Mouse (Mus musculus) bone marrow, adult 2 months (tissue): ENCODE data around the gene Tns3.

Experiments
- CTCF ChIP-seq: fragments of 200-500 bp; IDR thresholded peaks from 2 replicates; pipeline ENCODE4 v1.5.1; 2011; ENCODE audit warnings: low read length, control low read depth; ENCODE audit not compliant: control insufficient read depth, insufficient read depth
- POLR2A ChIP-seq: fragments of 200-500 bp; IDR thresholded peaks from 2 replicates; pipeline ENCODE4 v1.6.1; 2011; ENCODE audit warnings: low read depth, mild to moderate bottlenecking, control low read depth, low read length, borderline replicate concordance; ENCODE audit not compliant: control insufficient read depth

DNA sequence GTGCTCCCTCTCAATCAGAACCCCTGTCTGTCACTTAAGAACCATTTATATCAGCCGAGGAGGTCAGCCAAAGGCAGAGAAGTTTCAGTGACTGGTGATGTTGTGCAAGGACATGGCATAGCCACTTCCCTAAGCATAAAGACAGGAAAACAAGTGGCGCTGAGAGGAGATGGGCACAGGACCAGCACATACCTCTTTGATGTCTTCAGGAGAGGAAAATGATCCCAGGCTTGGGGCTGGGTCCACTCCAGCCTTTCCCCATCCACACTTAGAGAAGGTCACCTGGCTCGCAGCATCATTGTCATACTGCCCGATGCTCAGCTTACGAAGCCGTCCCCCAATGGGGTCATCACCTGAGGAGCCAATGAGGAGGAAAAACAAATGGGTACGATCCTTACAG, 185.0 kb downstream of the Tns3 start:
- TF ChIP-seq CTCF (no peak), POLR2A (no peak)
